Mouse (Mus musculus): ENCODE measurements at regions not wholly inside any gene's neighbourhood (a gene's known extent, or its start where the extent isn't known, plus 50 kb on each side); places are given as distances from the start of the nearest gene placed in this dataset.

- TF ChIP-seq CTCF (IDR thresholded peaks at IDR 0.05; ENCODE audit: low read depth) (no peak), EP300 (IDR thresholded peaks at IDR 0.05; ENCODE audit: low read depth) (no peak)
These were observed 478.3 kb downstream of the Rps29 start for GRCm38 (mm10) chr12:68680668-68681067.
